Mouse (Mus musculus) intestine, embryonic 16.5 days (tissue): ENCODE measurements around the gene D230025D16Rik. TPM values are rescaled to one million over a fixed set of nuclear protein-coding genes. Genes with fewer than 3 reads are reported as not detected.

Source experiments
- ATAC-seq: fragments of 200-750 bp; cut with Nextera tagmentation; 2 replicates; pipeline ENCODE4 v1.8.0; 2017; ENCODE audit warnings: moderate TSS enrichment, moderate library complexity
- H3K27ac ChIP-seq: fragments of 300-500 bp; sonication (generic); 2 replicates; pipeline ENCODE4 v1.5.1; 2014; ENCODE audit warnings: mild to moderate bottlenecking, low read length
- H3K27me3 ChIP-seq: fragments of 300-500 bp; sonication (generic); replicated peaks from 2 replicates; pipeline ENCODE4 v1.6.1; 2014; ENCODE audit warnings: low read length, control low read depth, mixed read lengths; ENCODE audit not compliant: control insufficient read depth, insufficient read depth
- H3K36me3 ChIP-seq: fragments of 300-500 bp; sonication (generic); 2 replicates; pipeline ENCODE4 v1.6.1; 2014; ENCODE audit warnings: low read length, control low read depth; ENCODE audit not compliant: control insufficient read depth, insufficient read depth
- H3K4me1 ChIP-seq: fragments of 300-500 bp; sonication (generic); 2 replicates; pipeline ENCODE4 v1.6.1; 2014; ENCODE audit warnings: low read length, control low read depth, mixed read lengths; ENCODE audit not compliant: control insufficient read depth, insufficient read depth
- H3K4me2 ChIP-seq: fragments of 300-500 bp; sonication (generic); 2 replicates; pipeline ENCODE4 v1.6.1; 2014; ENCODE audit warnings: low read depth, low read length, control low read depth
- H3K4me3 ChIP-seq: fragments of 300-500 bp; sonication (generic); 2 replicates; pipeline ENCODE4 v1.5.1; 2014; ENCODE audit warnings: mild to moderate bottlenecking, low read length
- H3K9ac ChIP-seq: fragments of 300-500 bp; sonication (generic); 2 replicates; pipeline ENCODE4 v1.6.1; 2014; ENCODE audit warnings: low read depth, low read length
- H3K9me3 ChIP-seq: fragments of 300-500 bp; sonication (generic); 2 replicates; pipeline ENCODE4 v1.6.1; 2016; ENCODE audit warnings: low read length, control low read depth; ENCODE audit not compliant: control insufficient read depth
- WGBS: fragments of 180-500 bp; shearing (Covaris S2); extraction: QIAGEN DNeasy Blood & Tissue Kit; methylation state at CpG from one replicate; pipeline ENCODE4 v1.1.7; 2014; 5-methylcytosine and 5-hydroxymethylcytosine counted together
- polyA plus RNA-seq: library from polyadenylated mRNA; unstranded; fragments of >200 nt; fragmentation: Nextera tagmentation; extraction: Ambion mirVana; gene quantifications from 2 replicates; pipeline ENCODE4 v1.2.1, GENCODE M21; 2015

The D230025D16Rik gene
- polyA plus RNA-seq, 1 experiment from 2014 or later = 20.6 TPM

DNA sequence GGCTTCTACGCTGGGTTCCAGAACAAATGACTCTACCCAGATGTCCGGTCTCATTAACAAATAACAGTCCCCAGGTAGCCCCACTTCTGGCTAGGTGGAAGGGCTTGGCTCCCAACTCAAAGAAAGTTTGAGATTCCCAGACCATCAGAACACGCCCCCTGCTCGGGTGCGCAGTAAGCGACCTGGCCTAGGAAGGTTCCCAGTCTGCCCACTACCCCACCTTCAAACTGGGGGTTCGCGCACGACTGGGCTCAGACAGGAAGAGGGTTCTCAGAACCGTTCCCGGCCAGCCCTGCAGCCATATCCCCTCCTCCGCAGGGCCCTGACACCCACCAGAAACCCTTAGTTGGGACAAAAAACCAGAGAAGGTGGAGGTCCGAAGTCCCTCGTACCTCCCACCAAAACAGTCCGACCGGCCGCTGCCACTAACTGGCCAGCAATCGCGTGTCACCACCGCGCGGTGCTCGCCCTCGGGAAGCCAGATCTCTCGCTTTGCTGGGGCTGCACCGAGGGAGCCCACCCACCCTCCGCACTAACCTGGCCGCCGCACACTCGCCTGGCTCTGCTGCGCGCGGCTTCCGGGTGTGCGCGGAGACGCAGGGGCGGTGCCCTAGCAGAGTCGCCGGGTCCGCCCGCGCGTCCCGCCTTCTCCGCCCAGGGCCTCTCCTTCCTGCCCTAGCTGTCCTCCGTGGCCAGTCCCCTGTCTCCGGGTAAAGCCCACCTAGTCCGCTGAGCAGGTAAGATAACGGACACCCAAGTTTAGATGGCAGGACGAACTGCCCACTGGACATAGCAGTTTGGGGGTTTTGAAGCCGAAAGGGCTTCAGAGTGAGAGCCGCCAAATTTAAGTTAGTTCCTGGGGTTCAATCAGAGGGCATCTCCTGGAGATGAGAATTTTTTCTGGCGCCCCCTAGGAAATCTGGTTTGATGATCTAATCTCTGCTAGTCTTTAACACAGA is 39.4 kb downstream of the D230025D16Rik start, which contains the start of the genes Tradd and Fbxl8:
TSS of gene Tradd (minus strand) at position 586 of the 959 bp plus-strand sequence.
TSS of gene Fbxl8 (plus strand) at position 625 of the 959 bp plus-strand sequence.
- ATAC-seq = peak; percentile 85
- 1% methylated on average over 53 of the region's 54 CpGs for WGBS
- H3K27me3 ChIP-seq = peaks cover 33% of the 10 kb centered on the region

DNA sequence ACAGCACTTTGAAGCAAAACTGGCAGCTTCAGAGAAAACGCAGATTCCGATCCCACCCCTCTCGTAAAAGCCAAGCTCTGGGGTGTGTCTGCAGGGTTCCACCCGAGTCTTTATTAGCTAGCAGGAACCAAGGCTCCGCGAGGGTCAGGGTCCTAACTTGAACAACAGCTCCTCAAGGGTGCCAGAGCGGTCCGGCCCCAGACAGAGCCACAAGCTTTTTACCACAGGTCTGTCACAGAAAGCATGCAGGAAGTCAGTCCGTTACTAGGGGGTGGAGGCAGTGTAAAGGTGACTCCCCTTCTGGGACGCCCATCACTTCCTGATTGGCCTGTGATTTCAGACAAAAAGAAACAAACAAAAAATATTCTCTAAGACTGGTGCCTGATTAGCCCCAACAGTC is 40.2 kb downstream of the D230025D16Rik start:
- peak; percentile 32; the same call in 1 of the 2 replicates for ATAC-seq
- peak overlapping the region; percentile 55 for H3K27ac ChIP-seq
- peaks cover 34% of the 10 kb centered on the region for H3K4me1 ChIP-seq
- peak overlapping the region; percentile 74 for H3K9ac ChIP-seq
- no peaks in the 10 kb centered on the region; the same call in 1 of the 2 replicates for H3K36me3 ChIP-seq
- H3K4me3 ChIP-seq = peak overlapping the region; percentile 71
- peak overlapping the region; percentile 92 for H3K4me2 ChIP-seq
- WGBS = 8% methylated on average over 10 of the region's 10 CpGs
- H3K27me3 ChIP-seq = peaks cover 35% of the 10 kb centered on the region
- H3K9me3 ChIP-seq = no peaks in the 10 kb centered on the region

More for the DNA sequence above, 39.4 kb downstream of the D230025D16Rik start, which contains the start of the genes Tradd and Fbxl8:
- H3K4me3 ChIP-seq = peak within 1 kb of the TSS; percentile 71
- H3K4me2 ChIP-seq = peak within 1 kb of the TSS; percentile 92
- peak within 1 kb of the TSS; percentile 55 for H3K27ac ChIP-seq
- no peaks in the 10 kb centered on the region; the same call in 1 of the 2 replicates for H3K36me3 ChIP-seq
- H3K4me1 ChIP-seq = peaks cover 33% of the 10 kb centered on the region
- peak within 1 kb of the TSS; percentile 74 for H3K9ac ChIP-seq
- H3K9me3 ChIP-seq = no peaks in the 10 kb centered on the region

DNA sequence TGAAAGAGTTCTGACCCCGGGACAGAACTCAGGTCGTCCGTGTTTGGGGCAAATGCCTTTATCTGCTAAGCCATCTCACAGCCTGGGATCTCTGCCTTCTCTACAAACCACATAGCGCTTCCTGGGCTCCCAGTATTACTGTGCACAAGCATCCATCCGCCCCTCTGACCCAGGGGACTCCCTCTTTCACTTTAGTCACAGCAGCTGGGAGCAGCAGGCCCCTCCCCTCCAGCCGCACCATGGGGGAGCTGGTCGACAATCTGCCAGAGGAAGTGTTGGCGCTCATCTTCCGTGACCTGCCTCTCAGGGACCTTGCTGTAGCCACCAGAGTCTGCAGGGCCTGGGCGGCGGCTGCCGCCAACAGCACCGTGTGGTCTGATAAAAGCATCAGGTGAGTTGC is 41.8 kb downstream of the D230025D16Rik start:
- Histone ChIP-seq H3K9me3 (no peaks in the 10 kb centered on the region), H3K9ac (no peak overlapping the region), H3K27me3 (peaks cover 52% of the 10 kb centered on the region), H3K4me1 (peaks cover 42% of the 10 kb centered on the region), H3K4me3 (no peak overlapping the region), H3K27ac (no peak overlapping the region), H3K4me2 (no peak overlapping the region), H3K36me3 (no peaks in the 10 kb centered on the region; the same call in 1 of the 2 replicates)
- 41% methylated on average over 13 of the region's 13 CpGs for WGBS
- ATAC-seq = no peak

DNA sequence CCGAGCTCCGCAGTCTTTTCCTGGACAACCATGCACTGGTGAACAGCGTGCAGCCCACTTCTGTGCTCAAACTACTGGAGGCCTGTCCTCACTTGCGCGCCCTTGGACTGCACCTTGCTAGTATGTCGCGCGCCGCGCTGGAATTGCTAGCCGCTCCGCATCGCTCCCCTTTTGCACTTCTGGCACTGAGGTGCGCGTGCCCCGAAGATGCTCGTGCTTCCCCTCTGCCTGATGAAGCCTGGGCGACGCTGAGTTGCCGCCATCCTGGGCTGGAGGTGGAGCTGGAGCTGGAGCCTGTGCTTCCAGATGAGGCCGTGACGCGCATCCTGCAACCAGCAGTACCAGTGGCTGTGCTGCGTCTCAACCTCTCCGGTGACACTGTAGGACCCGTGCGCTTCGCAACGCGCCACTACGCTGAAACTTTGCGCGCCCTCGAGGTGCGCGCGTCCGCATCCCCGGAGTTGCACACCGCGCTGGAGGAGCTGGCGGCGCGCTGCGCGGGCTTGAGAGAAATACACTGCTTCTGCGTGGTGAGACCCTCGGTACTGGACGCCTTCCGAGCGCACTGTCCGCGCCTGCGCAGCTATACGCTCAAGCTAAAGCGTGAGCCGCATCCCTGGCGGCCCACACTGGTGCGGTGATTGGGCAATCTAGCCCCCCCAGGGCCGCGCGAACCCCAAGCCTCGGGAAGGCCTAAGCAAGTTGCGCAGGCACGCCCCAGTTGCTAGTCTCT is 43.6 kb downstream of the D230025D16Rik start:
- Histone ChIP-seq H3K9ac (peak overlapping the region; percentile 64), H3K27ac (no peak overlapping the region), H3K4me3 (peak overlapping the region; percentile 55), H3K9me3 (no peaks in the 10 kb centered on the region), H3K4me2 (peak overlapping the region; percentile 81), H3K27me3 (peaks cover 63% of the 10 kb centered on the region), H3K36me3 (no peaks in the 10 kb centered on the region), H3K4me1 (peaks cover 39% of the 10 kb centered on the region)
- 5% methylated on average over 65 of the region's 65 CpGs for WGBS
- ATAC-seq = peak; percentile 18

DNA sequence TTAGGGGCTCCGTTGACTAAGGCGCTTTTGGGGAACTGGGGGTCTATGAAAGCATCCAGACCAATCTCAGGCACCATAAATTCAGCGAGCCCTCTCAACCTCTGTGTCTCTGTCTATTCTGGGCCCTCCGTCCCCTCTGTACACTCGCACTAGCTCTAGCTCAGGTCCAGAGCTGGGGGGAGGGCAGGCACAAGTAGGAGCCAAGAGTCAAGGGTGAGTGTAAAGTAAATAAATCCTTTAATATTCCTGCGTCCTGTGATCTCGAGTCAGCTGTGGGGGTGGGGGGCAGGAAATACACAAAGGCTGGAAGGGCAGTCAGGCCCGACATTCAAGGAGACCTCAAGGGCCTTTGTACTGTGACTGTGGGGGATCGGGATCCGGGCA is 44.1 kb downstream of the D230025D16Rik start:
- Histone ChIP-seq H3K4me3 (peak overlapping the region; percentile 55), H3K9me3 (no peaks in the 10 kb centered on the region), H3K36me3 (no peaks in the 10 kb centered on the region), H3K4me2 (peak overlapping the region; percentile 81), H3K27ac (no peak overlapping the region), H3K4me1 (peaks cover 34% of the 10 kb centered on the region), H3K9ac (peak overlapping the region; percentile 64), H3K27me3 (peaks cover 64% of the 10 kb centered on the region)
- WGBS = 7% methylated on average over 10 of the region's 10 CpGs
- 0 out of 2 replicates have a peak, but pooled peaks have one; percentile 3 for ATAC-seq

DNA sequence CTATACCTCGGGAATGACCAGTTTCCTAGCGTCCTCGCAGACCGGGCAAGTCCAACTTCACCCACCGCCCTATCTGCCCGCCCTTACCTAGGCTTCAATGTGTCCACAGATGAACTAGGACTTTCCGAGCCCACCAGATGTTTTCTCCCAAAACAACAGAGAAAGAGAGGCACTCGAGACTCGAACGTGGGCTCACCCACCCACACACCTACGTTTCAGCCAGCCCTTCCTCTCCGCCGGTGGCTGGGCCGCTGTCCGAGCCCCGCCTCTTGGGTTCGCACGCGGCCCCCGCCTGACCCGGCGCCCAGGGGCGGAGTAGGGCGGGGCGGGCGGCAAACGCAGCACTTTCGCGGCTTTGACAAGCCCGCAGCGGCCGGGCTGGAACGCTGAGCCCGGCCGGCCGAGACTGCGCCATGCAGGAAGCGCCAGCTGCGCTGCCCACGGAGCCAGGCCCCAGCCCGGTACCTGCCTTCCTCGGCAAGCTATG is 44.6 kb downstream of the D230025D16Rik start, which contains the start of gene Hsf4:
TSS of gene Hsf4 (plus strand) at position 341 of the 487 bp plus-strand sequence.
- ATAC-seq = peak; percentile 60
- H3K4me3 ChIP-seq = peak within 1 kb of the TSS; percentile 55
- H3K9ac ChIP-seq = peak within 1 kb of the TSS; percentile 64
- no peak within 1 kb of the TSS for H3K27ac ChIP-seq
- H3K27me3 ChIP-seq = peaks cover 68% of the 10 kb centered on the region
- no peaks in the 10 kb centered on the region for H3K36me3 ChIP-seq
- peaks cover 33% of the 10 kb centered on the region for H3K4me1 ChIP-seq
- no peaks in the 10 kb centered on the region for H3K9me3 ChIP-seq
- WGBS = under 1% methylated on average over 42 of the region's 42 CpGs
- peak within 1 kb of the TSS; percentile 81 for H3K4me2 ChIP-seq

DNA sequence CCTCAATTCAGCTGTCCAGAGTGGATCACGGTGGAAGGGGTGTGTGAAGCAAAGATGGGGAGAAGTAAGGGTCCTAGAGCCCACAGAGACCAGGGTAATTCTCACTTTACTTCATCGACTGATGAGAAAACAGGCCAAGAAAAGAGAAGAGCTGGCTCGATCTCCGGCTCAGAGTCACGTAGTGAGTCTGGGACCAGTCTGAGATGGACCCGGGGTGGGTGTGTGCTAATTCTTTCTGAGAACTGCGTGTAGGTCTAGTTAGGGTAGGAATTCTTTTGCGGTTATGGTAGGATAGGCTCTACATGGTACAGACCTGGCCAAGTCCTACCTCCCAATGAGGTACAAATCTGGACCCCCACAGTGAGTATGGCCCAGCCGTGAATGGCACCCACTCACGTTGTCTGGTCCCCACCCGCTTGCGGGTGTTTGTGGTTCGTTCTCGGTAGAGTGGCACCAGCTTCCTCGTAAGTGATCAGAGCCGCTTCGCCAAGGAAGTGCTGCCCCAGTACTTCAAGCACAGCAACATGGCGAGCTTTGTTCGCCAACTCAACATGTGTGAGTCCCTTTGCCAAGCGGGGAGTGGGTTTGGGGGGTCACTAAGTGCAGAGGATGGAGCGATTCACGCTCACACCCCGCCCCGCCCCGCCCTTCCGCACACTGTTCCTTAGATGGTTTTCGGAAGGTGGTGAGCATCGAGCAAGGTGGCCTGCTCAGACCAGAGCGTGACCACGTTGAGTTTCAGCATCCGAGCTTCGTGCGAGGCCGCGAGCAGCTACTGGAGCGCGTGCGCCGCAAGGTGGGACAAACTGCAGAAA is 45.4 kb downstream of the D230025D16Rik start:
- Histone ChIP-seq H3K9ac (peak overlapping the region; percentile 64), H3K27me3 (peaks cover 73% of the 10 kb centered on the region), H3K9me3 (no peaks in the 10 kb centered on the region), H3K4me2 (peak overlapping the region; percentile 81), H3K4me3 (peak overlapping the region; percentile 55), H3K36me3 (no peaks in the 10 kb centered on the region), H3K4me1 (peaks cover 29% of the 10 kb centered on the region), H3K27ac (no peak overlapping the region)
- no peak for ATAC-seq
- WGBS = 6% methylated on average over 39 of the region's 39 CpGs

DNA sequence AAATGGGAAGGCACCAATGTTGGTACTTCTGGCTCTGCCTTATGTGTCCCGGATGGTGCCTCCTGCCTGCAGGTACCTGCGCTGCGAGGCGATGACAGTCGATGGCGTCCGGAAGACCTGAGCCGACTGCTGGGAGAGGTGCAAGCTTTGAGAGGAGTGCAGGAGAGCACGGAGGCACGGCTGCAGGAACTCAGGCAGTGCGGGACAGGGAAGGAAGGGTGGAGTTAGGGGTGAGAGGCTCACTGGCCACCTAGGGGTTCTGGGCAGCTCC is 45.9 kb downstream of the D230025D16Rik start:
- WGBS = 4% methylated on average over 11 of the region's 11 CpGs
- peaks cover 32% of the 10 kb centered on the region for H3K4me1 ChIP-seq
- no peaks in the 10 kb centered on the region for H3K9me3 ChIP-seq
- no peak for ATAC-seq
- H3K36me3 ChIP-seq = no peaks in the 10 kb centered on the region
- no peak overlapping the region for H3K4me3 ChIP-seq
- H3K27me3 ChIP-seq = peaks cover 77% of the 10 kb centered on the region
- no peak overlapping the region for H3K27ac ChIP-seq
- no peak overlapping the region for H3K4me2 ChIP-seq
- no peak overlapping the region for H3K9ac ChIP-seq
